Mouse (Mus musculus) embryo, embryonic 11.5 days (tissue): Measurements from ENCODE around the gene Irs4.

Source experiments
- DNase-seq: peaks from one replicate; pipeline ENCODE4 v3.0.0-alpha.2; 2012; ENCODE audit warnings: low read depth, low spot score

The Irs4 gene

GRCm38 (mm10) chrX:141724937-141725918 lies at the start of gene Irs4:
TSS of gene Irs4 (minus strand) at chrX:141725263.
- no peak for DNase-seq

GRCm38 (mm10) chrX:141750360-141750759 lies 25.3 kb upstream of the Irs4 start:
- no peak for DNase-seq

GRCm38 (mm10) chrX:141729570-141729969 lies 4.5 kb upstream of the Irs4 start:
- no peak for DNase-seq

- no peak for DNase-seq
These were observed 622 bp downstream of the Irs4 start for GRCm38 (mm10) chrX:141724391-141724891.

GRCm38 (mm10) chrX:141723936-141724335 lies 1.1 kb downstream of the Irs4 start:
- no peak for DNase-seq

GRCm38 (mm10) chrX:141721725-141722124 lies 3.3 kb downstream of the Irs4 start:
- no peak for DNase-seq
